Mouse (Mus musculus) common myeloid progenitor, adult 5-6 weeks (primary cell): ENCODE results near the gene Xrcc5. TPM values are rescaled to one million over a fixed set of nuclear protein-coding genes. Genes with fewer than 3 reads are reported as not detected.

Source experiments
- ATAC-seq: replicated peaks from 2 replicates; pipeline ENCODE4 v1.8.0; 2016; ENCODE audit warnings: low read depth, mild to moderate bottlenecking, moderate TSS enrichment, inconsistent platforms; ENCODE audit not compliant: poor library complexity, severe bottlenecking
- total RNA-seq: library from RNA; stranded (forward); fragments of 200-1000, 187-1606 nt; gene quantifications from 2 replicates; pipeline ENCODE4 v1.2.3, GENCODE M21; 2017

The Xrcc5 gene
- 34.4 and 34.7 TPM in 2 replicates for total RNA-seq

- ATAC-seq: peak; percentile 97
Observed at GRCm38 (mm10) chr1:72307317-72307798, at the start of gene Xrcc5. Gene Xrcc5, plus strand, starts transcription at chr1:72307421.

GRCm38 (mm10) chr1:72263099-72263498 is 44.1 kb upstream of the Xrcc5 start:
- ATAC-seq: no peak

- no peak for ATAC-seq
Observed at GRCm38 (mm10) chr1:72278085-72278484, 29.1 kb upstream of the Xrcc5 start.

GRCm38 (mm10) chr1:72282604-72283003 is 24.6 kb upstream of the Xrcc5 start:
- ATAC-seq: no peak

- peak; percentile 98 for ATAC-seq
Observed at GRCm38 (mm10) chr1:72283992-72284485, 23.2 kb upstream of the Xrcc5 start, which contains the start of the genes Pecr and Tmem169. Gene Pecr, minus strand, starts transcription at chr1:72284314. Gene Tmem169, plus strand, starts transcription at chr1:72284369.

GRCm38 (mm10) chr1:72284539-72284938 is 22.7 kb upstream of the Xrcc5 start:
- ATAC-seq: no peak

GRCm38 (mm10) chr1:72286904-72287303 is 20.3 kb upstream of the Xrcc5 start:
- no peak for ATAC-seq

GRCm38 (mm10) chr1:72287893-72288292 is 19.3 kb upstream of the Xrcc5 start:
- ATAC-seq: no peak

- no peak for ATAC-seq
Observed at GRCm38 (mm10) chr1:72288527-72289150, 18.6 kb upstream of the Xrcc5 start.

GRCm38 (mm10) chr1:72290896-72291295 is 16.3 kb upstream of the Xrcc5 start:
- no peak for ATAC-seq

- ATAC-seq: no peak
Observed at GRCm38 (mm10) chr1:72291421-72291820, 15.8 kb upstream of the Xrcc5 start.

- no peak for ATAC-seq
Observed at GRCm38 (mm10) chr1:72291925-72292324, 15.3 kb upstream of the Xrcc5 start.

- no peak for ATAC-seq
Observed at GRCm38 (mm10) chr1:72293869-72294663, 13.2 kb upstream of the Xrcc5 start.

- ATAC-seq: no peak
Observed at GRCm38 (mm10) chr1:72295746-72296145, 11.5 kb upstream of the Xrcc5 start.

GRCm38 (mm10) chr1:72301845-72302244 is 5.4 kb upstream of the Xrcc5 start:
- ATAC-seq: 0 out of 2 replicates have a peak, but pooled peaks have one; percentile 50

GRCm38 (mm10) chr1:72306241-72306640 is 980 bp upstream of the Xrcc5 start:
- no peak for ATAC-seq

GRCm38 (mm10) chr1:72306679-72307181 is 491 bp upstream of the Xrcc5 start:
- peak; percentile 80 for ATAC-seq

- no peak for ATAC-seq
Observed at GRCm38 (mm10) chr1:72308919-72309318, 1.7 kb downstream of the Xrcc5 start.

- no peak for ATAC-seq
Observed at GRCm38 (mm10) chr1:72309744-72310424, 2.7 kb downstream of the Xrcc5 start.

GRCm38 (mm10) chr1:72312701-72313398 is 5.6 kb downstream of the Xrcc5 start:
- ATAC-seq: no peak
